Mouse (Mus musculus) central nervous system, embryonic 18 days (tissue): ENCODE measurements around the gene Hps5. TPM values are rescaled to one million over a fixed set of nuclear protein-coding genes. Genes with fewer than 3 reads are reported as not detected.

Experiments
- polyA plus RNA-seq: library from polyadenylated mRNA; depleted of rRNA; stranded (reverse); fragments of >200 nt; gene quantifications from 2 replicates; pipeline ENCODE4 v1.2.3, GENCODE M21; 2012; rRNA removed

The Hps5 gene
- polyA plus RNA-seq = 19.6 and 21.4 TPM in 2 replicates

DNA sequence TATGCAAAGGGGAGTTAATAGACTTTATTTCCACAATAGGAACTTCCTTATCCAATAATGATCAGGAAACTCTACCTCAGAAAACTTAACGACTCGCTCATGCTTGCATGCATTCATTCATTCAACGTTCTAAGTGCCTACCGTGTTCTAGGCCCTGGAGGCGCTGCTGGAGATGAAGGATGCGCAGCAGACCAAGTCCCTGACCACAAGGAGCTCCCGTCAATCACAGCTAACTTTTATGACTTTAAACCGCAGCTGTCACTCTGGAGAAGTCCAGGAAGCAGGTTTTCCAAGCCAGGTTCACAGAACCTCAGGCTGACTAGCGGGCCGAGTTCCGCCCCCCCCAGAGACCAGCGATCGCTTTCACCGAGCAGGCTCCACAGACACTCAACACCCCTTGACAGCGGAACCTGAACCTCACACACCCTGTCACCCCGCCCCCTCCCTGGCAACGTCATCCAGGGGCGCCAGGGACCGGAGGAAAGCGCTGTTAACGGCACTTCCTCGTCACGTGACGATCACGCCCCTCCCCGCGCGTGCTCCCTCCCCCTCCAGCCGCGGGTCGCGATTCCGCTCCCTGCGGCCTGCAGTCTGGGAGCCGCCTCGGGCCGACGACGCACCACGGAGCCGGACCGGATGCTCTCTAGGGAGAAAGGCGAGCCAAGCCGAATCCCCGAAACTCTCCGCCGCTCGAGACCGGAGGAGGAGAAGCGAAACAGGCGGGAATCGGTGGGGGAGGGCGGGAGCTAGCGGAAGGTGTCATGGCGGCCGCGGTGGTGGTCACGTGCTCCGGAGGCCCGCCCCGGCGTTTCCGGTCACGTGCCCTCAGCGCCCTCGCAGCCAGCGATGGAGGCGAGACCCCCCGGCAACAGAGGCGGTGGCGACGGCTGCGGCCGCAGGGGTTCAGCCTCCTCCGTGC is at the start of gene Hps5, which contains the start of gene Gtf2h1:
Gene Hps5 (minus strand): TSS at position 778 of the 919 bp plus-strand sequence.
Gene Gtf2h1 (plus strand): TSS at position 817 of the 919 bp plus-strand sequence.

DNA sequence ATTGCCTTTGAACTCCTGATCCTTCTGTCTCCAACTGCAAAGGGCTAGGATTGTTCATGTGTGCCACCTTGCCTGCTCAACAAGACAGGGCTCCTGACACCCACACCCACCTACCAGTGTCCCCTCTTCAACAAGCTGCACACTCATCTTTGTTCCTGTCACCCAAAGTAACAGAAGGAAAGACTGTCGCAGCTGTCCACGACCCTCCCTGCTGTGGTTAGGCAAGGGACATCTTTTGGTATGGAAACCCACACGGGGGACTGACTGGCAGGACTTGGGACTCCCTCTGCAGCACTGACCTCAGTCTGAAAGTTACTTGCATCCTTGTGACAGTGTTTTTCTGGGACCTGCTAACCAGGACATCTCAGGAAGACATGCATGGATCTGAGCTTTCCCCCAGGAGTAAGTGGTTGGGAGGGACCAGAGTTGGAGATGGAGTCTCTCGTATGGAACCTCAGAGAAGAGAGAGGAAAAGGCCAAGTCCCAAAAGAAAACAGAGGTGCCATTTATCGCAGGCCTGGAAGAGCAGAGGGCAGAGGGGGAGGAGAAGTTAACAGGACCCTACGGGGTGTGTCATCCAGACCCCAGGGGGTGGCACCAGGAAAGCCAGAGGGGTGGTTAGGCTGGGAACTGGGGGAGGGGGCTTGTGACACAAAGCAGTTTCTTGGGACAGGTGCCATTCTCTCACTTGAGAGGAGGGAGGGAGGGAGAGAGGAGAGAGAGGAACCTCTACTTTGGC is 45.1 kb upstream of the Hps5 start, which contains the start of gene Ldha:
Gene Ldha (plus strand): TSS at position 689 of the 739 bp plus-strand sequence.

DNA sequence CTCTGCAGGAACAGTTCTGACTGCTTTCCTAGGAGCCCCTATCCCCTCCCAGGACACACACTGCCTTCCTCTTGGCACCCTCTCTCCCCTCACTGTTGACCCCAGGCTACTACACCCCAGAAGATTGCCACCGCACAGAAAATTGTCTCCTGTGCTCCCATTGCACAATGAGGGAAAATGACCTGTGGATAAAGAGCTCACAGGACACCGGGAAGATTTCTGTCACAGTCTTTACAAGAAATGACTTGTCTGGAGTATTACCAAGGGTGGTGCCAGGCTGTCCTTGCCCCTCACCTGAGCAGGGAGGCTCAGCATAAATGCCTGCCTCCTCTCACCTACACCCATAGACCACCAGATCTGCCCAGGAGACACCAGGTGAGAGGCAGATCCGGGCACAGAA is 44.4 kb downstream of the Hps5 start, which contains the start of gene Saa2:
Gene Saa2 (plus strand): TSS at position 301 of the 400 bp plus-strand sequence.

DNA sequence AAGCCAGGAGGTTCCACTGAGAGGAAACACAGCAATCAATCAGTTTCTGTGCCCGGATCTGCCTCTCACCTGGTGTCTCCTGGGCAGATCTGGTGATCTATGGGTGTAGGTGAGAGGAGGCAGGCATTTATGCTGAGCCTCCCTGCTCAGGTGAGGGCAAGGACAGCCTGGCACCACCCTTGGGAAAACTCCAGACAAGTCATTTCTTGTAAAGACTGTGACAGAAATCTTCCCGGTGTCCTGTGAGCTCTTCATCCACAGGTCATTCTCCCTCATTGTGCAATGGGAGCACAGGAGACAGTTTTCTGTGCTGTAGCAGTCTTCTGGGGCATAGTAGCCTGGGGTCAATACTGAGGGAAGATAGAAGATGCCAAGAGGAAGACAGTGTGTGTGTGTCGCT is 53.0 kb downstream of the Hps5 start, which contains the start of gene Saa1:
Gene Saa1 (minus strand): TSS at position 101 of the 400 bp plus-strand sequence.

DNA sequence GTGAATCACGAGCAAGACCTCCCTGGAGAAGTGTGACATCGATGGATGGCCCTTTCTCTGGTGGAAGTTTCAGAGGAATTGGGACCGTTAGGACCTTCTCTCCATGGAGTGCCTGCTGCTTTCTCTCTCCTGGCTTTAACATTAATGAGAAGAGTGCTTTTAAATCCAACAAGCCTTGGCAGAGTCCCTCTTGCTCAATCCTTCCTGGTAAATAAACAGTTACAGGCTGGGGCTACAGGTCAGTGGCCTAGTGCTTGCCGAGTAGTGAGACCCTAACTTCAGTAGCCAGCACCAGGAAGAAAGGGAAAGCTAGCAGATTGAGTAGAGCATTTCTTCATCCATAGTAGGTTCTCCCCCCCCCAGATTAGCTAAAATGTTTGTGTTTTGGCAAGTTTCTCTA is 63.4 kb downstream of the Hps5 start, which contains the start of gene Saa4:
Gene Saa4 (minus strand): TSS at position 146 of the 400 bp plus-strand sequence.

DNA sequence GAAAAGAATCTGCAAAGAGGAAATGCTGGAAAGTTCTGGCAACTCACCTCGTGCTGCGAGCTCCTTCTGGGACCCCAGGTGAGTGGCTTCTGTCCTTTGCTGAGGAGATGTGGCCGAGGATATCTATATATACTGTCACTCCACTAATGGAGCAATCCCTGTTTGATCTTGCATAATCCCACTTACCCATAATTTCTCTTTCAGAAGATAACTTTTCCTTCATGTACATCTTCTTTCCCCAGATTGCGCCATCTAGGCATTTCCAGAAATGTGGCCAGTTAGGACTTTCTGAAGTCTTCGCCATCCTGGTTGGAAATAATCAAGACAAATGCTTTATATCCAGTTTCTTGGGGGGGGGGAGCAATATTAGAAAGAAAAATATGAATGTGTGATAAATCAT is 80.3 kb downstream of the Hps5 start, which contains the start of gene Saa3:
Gene Saa3 (minus strand): TSS at position 101 of the 400 bp plus-strand sequence.

Other genes with a start within 250 kb of the Hps5 start
- gene Sergef, start 156.3 kb downstream of the Hps5 start, polyA plus RNA-seq = 48.6 and 51.4 TPM in 2 replicates
- gene Tph1, start 123.5 kb downstream of the Hps5 start, polyA plus RNA-seq = 0.13 and 1.1 TPM in 2 replicates
- 13.8 and 13.9 TPM in 2 replicates for gene Saal1, start 85.4 kb downstream of the Hps5 start, polyA plus RNA-seq
- gene Saa3, start 80.4 kb downstream of the Hps5 start, polyA plus RNA-seq = 10.5 TPM in 1 of 2 replicates, not detected in the other
- gene Saa4, start 63.5 kb downstream of the Hps5 start, polyA plus RNA-seq = not detected in 2 replicates
- 0.16 TPM in 1 of 2 replicates, not detected in the other for gene Saa1, start 53.1 kb downstream of the Hps5 start, polyA plus RNA-seq
- not detected in 2 replicates for gene Saa2, start 44.3 kb downstream of the Hps5 start, polyA plus RNA-seq
- gene Gtf2h1, start within 50 bp of the Hps5 start, polyA plus RNA-seq = 31.3 and 33.4 TPM in 2 replicates
- 444 and 483 TPM in 2 replicates for gene Ldha, start 45.4 kb upstream of the Hps5 start, polyA plus RNA-seq
- 0.08 and 0.15 TPM in 2 replicates for gene Ldhc, start 65.1 kb upstream of the Hps5 start, polyA plus RNA-seq
- 97.7 and 109 TPM in 2 replicates for gene Tsg101, start 123.9 kb upstream of the Hps5 start, polyA plus RNA-seq
- gene Uevld, start 162.5 kb upstream of the Hps5 start, polyA plus RNA-seq = 8.0 TPM in 2 replicates
- gene Gm9999, start 187.5 kb upstream of the Hps5 start, polyA plus RNA-seq = not detected in 2 replicates
- gene Spty2d1, start 212.3 kb upstream of the Hps5 start, polyA plus RNA-seq = 4.9 TPM in 2 replicates